Mouse (Mus musculus): ENCODE measurements around the gene Mdm4. TPM values are rescaled to one million over a fixed set of nuclear protein-coding genes. Genes with fewer than 3 reads are reported as not detected.

The Mdm4 gene
- total RNA-seq, 2 experiments from 2014 or later = 20.6 to 22.3 TPM

- DNase-seq (ENCODE audit: low spot score) = no peak
Observed at GRCm38 (mm10) chr1:132956809-132957208, 73.6 kb downstream of the Mdm4 start.

GRCm38 (mm10) chr1:132947811-132948210 is 82.5 kb downstream of the Mdm4 start:
- no peak for DNase-seq (ENCODE audit: low spot score)

GRCm38 (mm10) chr1:132945826-132946225 is 84.5 kb downstream of the Mdm4 start:
- DNase-seq (ENCODE audit: low spot score) = no peak

GRCm38 (mm10) chr1:132938975-132939374 is 91.4 kb downstream of the Mdm4 start:
- no peak for DNase-seq (ENCODE audit: low spot score)

GRCm38 (mm10) chr1:132937296-132938030 is 92.9 kb downstream of the Mdm4 start:
- no peak for DNase-seq (ENCODE audit: low spot score)

GRCm38 (mm10) chr1:132934856-132935255 is 95.5 kb downstream of the Mdm4 start:
- DNase-seq (ENCODE audit: low spot score) = no peak

GRCm38 (mm10) chr1:132932421-132932820 is 97.9 kb downstream of the Mdm4 start:
- no peak for DNase-seq (ENCODE audit: low spot score)

GRCm38 (mm10) chr1:132930291-132930690 is 100.1 kb downstream of the Mdm4 start:
- DNase-seq (ENCODE audit: low spot score) = no peak

- no peak for DNase-seq (ENCODE audit: low spot score)
Observed at GRCm38 (mm10) chr1:132928907-132929250, 101.5 kb downstream of the Mdm4 start.

GRCm38 (mm10) chr1:132928032-132928906 is 102.1 kb downstream of the Mdm4 start:
- no peak for DNase-seq (ENCODE audit: low spot score)

GRCm38 (mm10) chr1:132925270-132925669 is 105.1 kb downstream of the Mdm4 start:
- DNase-seq (ENCODE audit: low spot score) = no peak

GRCm38 (mm10) chr1:132922257-132922656 is 108.1 kb downstream of the Mdm4 start:
- DNase-seq (ENCODE audit: low spot score) = no peak

GRCm38 (mm10) chr1:132921071-132921470 is 109.3 kb downstream of the Mdm4 start:
- no peak for DNase-seq (ENCODE audit: low spot score)

GRCm38 (mm10) chr1:132919258-132919657 is 111.1 kb downstream of the Mdm4 start:
- no peak for DNase-seq (ENCODE audit: low spot score)

- DNase-seq (ENCODE audit: low spot score) = no peak
Observed at GRCm38 (mm10) chr1:132918117-132918680, 112.2 kb downstream of the Mdm4 start.

GRCm38 (mm10) chr1:132917554-132917953 is 112.8 kb downstream of the Mdm4 start:
- DNase-seq (ENCODE audit: low spot score) = no peak

GRCm38 (mm10) chr1:132915849-132916493 is 114.4 kb downstream of the Mdm4 start:
- DNase-seq (ENCODE audit: low spot score) = no peak

- DNase-seq (ENCODE audit: low spot score) = no peak
Observed at GRCm38 (mm10) chr1:132910414-132911041, 119.8 kb downstream of the Mdm4 start.

GRCm38 (mm10) chr1:132909951-132910350 is 120.4 kb downstream of the Mdm4 start:
- DNase-seq (ENCODE audit: low spot score) = no peak

All from gastrocnemius, adult 18-20 months (tissue).